Mouse (Mus musculus): ENCODE data around the gene Slc39a1.

- TF ChIP-seq CTCF (conservative IDR thresholded peaks at IDR 0.05; ENCODE audit: low read length) (no peak), NANOG (IDR thresholded peaks at IDR 0.05; ENCODE audit: borderline replicate concordance, low read length) (no peak)
Observed at GRCm38 (mm10) chr3:90255784-90256353, 7.9 kb downstream of the Slc39a1 start.

All from E14TG2a.4 (cell line).